Mouse (Mus musculus) CH12.LX (cell line): ENCODE data around the gene Dusp15. TPM values are rescaled to one million over a fixed set of nuclear protein-coding genes. Genes with fewer than 3 reads are reported as not detected.

Source experiments
- DNase-seq: peaks from one replicate; pipeline ENCODE4 v3.0.0-alpha.2; 2013; ENCODE audit errors: extremely low read depth
- H3K27ac ChIP-seq: 2 replicates; pipeline ENCODE4 v1.5.1; 2012; ENCODE audit warnings: low read depth, mild to moderate bottlenecking, control low read depth, moderate library complexity; ENCODE audit not compliant: insufficient read depth
- H3K27me3 ChIP-seq: replicated peaks from 2 replicates; pipeline ENCODE3; 2012; ENCODE audit warnings: inconsistent platforms
- H3K36me3 ChIP-seq, 2 experiments: replicated peaks in 1 of 2; 2 replicates each; pipeline versions ENCODE3 to v1.6.1; 2012; ENCODE audit warnings: inconsistent platforms in 1 of 2, low read length in 1 of 2, mild to moderate bottlenecking in 1 of 2, mixed read lengths in 1 of 2, moderate library complexity in 1 of 2; ENCODE audit not compliant: control insufficient read depth in 1 of 2, insufficient read depth in 1 of 2
- H3K4me1 ChIP-seq, 2 experiments: 2 replicates each; pipeline ENCODE4 v1.6.1; 2012; ENCODE audit warnings: inconsistent platforms in 1 of 2, moderate library complexity in 1 of 2; ENCODE audit not compliant: insufficient read depth in 2 of 2, control insufficient read depth in 1 of 2
- H3K4me2 ChIP-seq: 2 replicates; pipeline ENCODE4 v1.6.1; 2012; ENCODE audit warnings: low read depth, mild to moderate bottlenecking, control low read depth; ENCODE audit not compliant: poor library complexity, insufficient read depth, severe bottlenecking
- H3K4me3 ChIP-seq, 3 experiments: fragments of 150-350 bp in 1 of 3; sonication (generic) in 1 of 3; replicated peaks in 1 of 3; 2 replicates each; pipeline versions ENCODE3 to v1.5.1; 2011 to 2012; ENCODE audit warnings: low read depth in 2 of 3, low read length in 2 of 3, mild to moderate bottlenecking in 2 of 3, moderate library complexity in 2 of 3, control low read depth in 1 of 3, improper control_type of control experiment in 1 of 3, inconsistent platforms in 1 of 3, mixed read lengths in 1 of 3; ENCODE audit not compliant: poor library complexity in 1 of 3
- H3K79me2 ChIP-seq: replicated peaks from 2 replicates; pipeline ENCODE4 v1.6.1; 2012; ENCODE audit warnings: mild to moderate bottlenecking, moderate library complexity; ENCODE audit not compliant: control insufficient read depth, poor library complexity, insufficient read depth, severe bottlenecking; ENCODE audit errors: extremely low read depth
- H3K9ac ChIP-seq: 2 replicates; pipeline ENCODE4 v1.6.1; 2012; ENCODE audit warnings: low read depth, mild to moderate bottlenecking, control low read depth, moderate library complexity; ENCODE audit not compliant: insufficient read depth
- H3K9me3 ChIP-seq: replicated peaks from 2 replicates; pipeline ENCODE3; 2012; ENCODE audit warnings: low read length, inconsistent platforms, mixed read lengths
- CHD1 ChIP-seq: IDR thresholded peaks from 2 replicates; pipeline ENCODE4 v1.6.1; 2012; ENCODE audit warnings: low read depth, low read length, improper control_type of control experiment, inconsistent platforms
- CHD2 ChIP-seq: IDR thresholded peaks from 2 replicates; pipeline ENCODE4 v1.6.1; 2011; ENCODE audit warnings: low read length, improper control_type of control experiment
- E2F4 ChIP-seq: IDR thresholded peaks from 2 replicates; pipeline ENCODE4 v1.6.1; 2011; ENCODE audit warnings: low read depth, low read length, improper control_type of control experiment; ENCODE audit not compliant: insufficient replicate concordance
- ELF1 ChIP-seq: IDR thresholded peaks from 2 replicates; pipeline ENCODE4 v1.6.1; 2014; ENCODE audit warnings: low read depth, mild to moderate bottlenecking, inconsistent platforms, low read length, improper control_type of control experiment
- ETS1 ChIP-seq: conservative IDR thresholded peaks from 2 replicates; pipeline ENCODE4 v1.6.1; 2012; ENCODE audit warnings: low read depth, mild to moderate bottlenecking, inconsistent platforms, low read length, improper control_type of control experiment, moderate library complexity
- JUN ChIP-seq: IDR thresholded peaks from 2 replicates; pipeline ENCODE4 v1.6.1; 2011; ENCODE audit warnings: low read depth, mild to moderate bottlenecking, low read length, improper control_type of control experiment, moderate library complexity; ENCODE audit not compliant: insufficient read depth
- KAT2A ChIP-seq: IDR thresholded peaks from 2 replicates; pipeline ENCODE4 v1.6.1; 2012; ENCODE audit warnings: low read length, improper control_type of control experiment, inconsistent platforms; ENCODE audit not compliant: insufficient replicate concordance
- MAFK ChIP-seq: IDR thresholded peaks from 2 replicates; pipeline ENCODE4 v1.6.1; 2011; ENCODE audit warnings: low read length, improper control_type of control experiment; ENCODE audit not compliant: insufficient replicate concordance
- MAZ ChIP-seq: IDR thresholded peaks from 2 replicates; pipeline ENCODE4 v1.6.1; 2012; ENCODE audit warnings: low read depth, mild to moderate bottlenecking, inconsistent platforms, low read length, improper control_type of control experiment, moderate library complexity
- MXI1 ChIP-seq: IDR thresholded peaks from 2 replicates; pipeline ENCODE4 v1.6.1; 2011; ENCODE audit warnings: mild to moderate bottlenecking, low read depth, low read length, improper control_type of control experiment
- PAX5 ChIP-seq: IDR thresholded peaks from 2 replicates; pipeline ENCODE4 v1.6.1; 2012; ENCODE audit warnings: low read length, inconsistent platforms, mixed read lengths
- POLR2AphosphoS2 ChIP-seq: IDR thresholded peaks from 2 replicates; pipeline ENCODE4 v1.6.1; 2011; ENCODE audit warnings: low read depth, low read length, improper control_type of control experiment
- RCOR1 ChIP-seq: conservative IDR thresholded peaks from 2 replicates; pipeline ENCODE4 v1.6.1; 2012; ENCODE audit warnings: low read depth, mild to moderate bottlenecking, inconsistent platforms, low read length, improper control_type of control experiment
- SIN3A ChIP-seq: IDR thresholded peaks from 2 replicates; pipeline ENCODE4 v1.6.1; 2012; ENCODE audit warnings: low read length, improper control_type of control experiment, inconsistent platforms
- SMC3 ChIP-seq: IDR thresholded peaks from 2 replicates; pipeline ENCODE4 v1.6.1; 2011; ENCODE audit warnings: low read depth, low read length, improper control_type of control experiment
- UBTF ChIP-seq: IDR thresholded peaks from 2 replicates; pipeline ENCODE4 v1.6.1; 2012; ENCODE audit warnings: low read depth, mild to moderate bottlenecking, inconsistent platforms, low read length, improper control_type of control experiment, moderate library complexity
- USF1 ChIP-seq: IDR thresholded peaks from 2 replicates; pipeline ENCODE4 v1.6.1; 2014; ENCODE audit warnings: low read depth, mild to moderate bottlenecking, inconsistent platforms, low read length, improper control_type of control experiment
- USF2 ChIP-seq: conservative IDR thresholded peaks from 2 replicates; pipeline ENCODE4 v1.6.1; 2011; ENCODE audit warnings: low read depth, low read length, improper control_type of control experiment
- ZMIZ1 ChIP-seq: IDR thresholded peaks from 2 replicates; pipeline ENCODE4 v1.6.1; 2012; ENCODE audit warnings: low read depth, mild to moderate bottlenecking, inconsistent platforms, low read length, improper control_type of control experiment
- dilution Hi-C: fragments of 300-500 bp; cut with MboI; formaldehyde crosslinking; loops from 2 replicates; pipeline ENCODE4 v1.14.3; 2020; ENCODE audit warnings: low sequenced_read_pairs; ENCODE audit not compliant: extremely low pct_unique_long_range_greater_than_20kb, extremely low pct_ligation_motif_present
- in situ Hi-C: fragments of 300-500 bp; cut with MboI; formaldehyde crosslinking; loops from 3 replicates; pipeline ENCODE4 v1.14.3; 2019; ENCODE audit warnings: low sequenced_read_pairs, low pct_ligation_motif_present, low pct_unique_long_range_greater_than_20kb, mixed read lengths
- polyA plus RNA-seq: library from polyadenylated mRNA; unstranded; fragments of >175 nt; gene quantifications from 2 replicates; pipeline ENCODE4 v1.2.1, GENCODE M21; 2012; ENCODE audit warnings: low read depth; ENCODE audit not compliant: insufficient read length
- total RNA-seq, 2 experiments: library from RNA; depleted of rRNA; stranded (reverse); fragments of 300-350 nt in 1 of 2; fragments of >200 nt in 1 of 2; gene quantifications; 2 replicates each; pipeline ENCODE4 v1.2.3; 2012 to 2014

Gene Dusp15
- total and polyA plus RNA-seq, 3 experiments: 0.08 to 0.13 TPM; not detected in 1

GRCm38 (mm10) chr2:152927371-152927770 is 24.1 kb downstream of the Dusp15 start:
- TF ChIP-seq MXI1 (no peak), SMC3 (no peak), E2F4 (no peak), UBTF (no peak), ETS1 (no peak), ELF1 (no peak), JUN (no peak), USF1 (no peak), MAZ (no peak), USF2 (no peak), MAFK (no peak), SIN3A (no peak), CHD2 (no peak), PAX5 (no peak), POLR2AphosphoS2 (no peak)
- TF ChIP-seq, all 38 proteins: peak for 0
- peaks cover 14 to 87% of the 10 kb centered on the region in 2 experiments for H3K4me1 ChIP-seq
- dilution Hi-C loops: no loop called here

GRCm38 (mm10) chr2:152926896-152927295 is 24.6 kb downstream of the Dusp15 start:
- H3K36me3 ChIP-seq: no peaks in the 10 kb centered on the region
- dilution Hi-C loops: no loop called here
- no peak for DNase-seq
- TF ChIP-seq JUN (no peak), POLR2AphosphoS2 (no peak), ZMIZ1 (no peak), MAZ (no peak), SIN3A (no peak), SMC3 (no peak), RCOR1 (no peak), KAT2A (no peak), CHD1 (no peak), USF1 (no peak), E2F4 (no peak)
- no peak overlapping the region for H3K4me3 ChIP-seq
- H3K4me2 ChIP-seq: no peak overlapping the region
- H3K4me1 ChIP-seq: peaks cover 14 to 83% of the 10 kb centered on the region in 2 experiments
- in situ Hi-C loops: no loop called here
- H3K27ac ChIP-seq: no peak overlapping the region
- H3K79me2 ChIP-seq: no peaks in the 10 kb centered on the region
- no peaks in the 10 kb centered on the region for H3K9me3 ChIP-seq
- no peak overlapping the region for H3K9ac ChIP-seq
- peaks cover 3% of the 10 kb centered on the region for H3K27me3 ChIP-seq

More at GRCm38 (mm10) chr2:152927371-152927770, 24.1 kb downstream of the Dusp15 start:
- Histone ChIP-seq H3K9ac (no peak overlapping the region), H3K4me2 (no peak overlapping the region), H3K36me3 (no peaks in the 10 kb centered on the region), H3K4me3 (no peak overlapping the region), H3K79me2 (no peaks in the 10 kb centered on the region), H3K9me3 (no peaks in the 10 kb centered on the region), H3K27ac (no peak overlapping the region), H3K27me3 (peaks cover 4% of the 10 kb centered on the region)
- in situ Hi-C loops: no loop called here
- no peak for DNase-seq
